Mouse (Mus musculus) MEL (cell line): ENCODE results near the gene Lrrk1. TPM values are rescaled to one million over a fixed set of nuclear protein-coding genes. Genes with fewer than 3 reads are reported as not detected.
"Not testable (repeated sequence)": the region's sequence is repeated elsewhere in the genome, so short reads cannot be mapped to it uniquely, and the experiment has no call there.

Experiments used
- DNase-seq: peaks from one replicate; pipeline ENCODE4 v3.0.0; 2011; ENCODE audit warnings: low read depth, low spot score
- H3K27ac ChIP-seq: 2 replicates; pipeline ENCODE4 v1.5.1; 2012; ENCODE audit warnings: low read depth, mild to moderate bottlenecking, control low read depth, low read length, moderate library complexity; ENCODE audit not compliant: control insufficient read depth
- H3K27me3 ChIP-seq, 2 experiments: fragments of 150-350 bp in 1 of 2; sonication (generic) in 1 of 2; 2 replicates each; pipeline ENCODE4 v1.6.1; 2012; ENCODE audit warnings: low read length in 2 of 2, mild to moderate bottlenecking in 2 of 2, improper control_type of control experiment in 1 of 2, moderate library complexity in 1 of 2; ENCODE audit not compliant: insufficient read depth in 2 of 2, control insufficient read depth in 1 of 2
- H3K36me3 ChIP-seq, 2 experiments: 2 replicates each; pipeline ENCODE4 v1.6.1; 2012 to 2014; ENCODE audit warnings: low read length in 2 of 2, improper control_type of control experiment in 1 of 2, inconsistent platforms in 1 of 2, mild to moderate bottlenecking in 1 of 2; ENCODE audit not compliant: insufficient read depth in 2 of 2, control insufficient read depth in 1 of 2
- H3K4me1 ChIP-seq, 2 experiments: fragments of 150-350 bp in 1 of 2; sonication (generic) in 1 of 2; 2 replicates each; pipeline ENCODE4 v1.6.1; 2012; ENCODE audit warnings: low read length in 2 of 2, improper control_type of control experiment in 1 of 2, mild to moderate bottlenecking in 1 of 2; ENCODE audit not compliant: insufficient read depth in 2 of 2, control insufficient read depth in 1 of 2
- H3K4me3 ChIP-seq, 2 experiments: fragments of 150-350 bp in 1 of 2; sonication (generic) in 1 of 2; 2 replicates each; pipeline ENCODE4 v1.5.1; 2012; ENCODE audit warnings: low read depth in 2 of 2, low read length in 2 of 2, mild to moderate bottlenecking in 2 of 2, moderate library complexity in 2 of 2, control low read depth in 1 of 2, improper control_type of control experiment in 1 of 2; ENCODE audit not compliant: control insufficient read depth in 1 of 2, insufficient read depth in 1 of 2
- H3K79me2 ChIP-seq: 2 replicates; pipeline ENCODE4 v1.6.1; 2012; ENCODE audit warnings: mild to moderate bottlenecking, low read length, moderate library complexity; ENCODE audit not compliant: control insufficient read depth, poor library complexity, insufficient read depth
- H3K9ac ChIP-seq: 2 replicates; pipeline ENCODE4 v1.6.1; 2012; ENCODE audit warnings: low read depth, mild to moderate bottlenecking, control low read depth, low read length, moderate library complexity; ENCODE audit not compliant: control insufficient read depth, poor library complexity, severe bottlenecking
- H3K9me3 ChIP-seq: fragments of 150-350 bp; sonication (generic); replicated peaks from 2 replicates; pipeline ENCODE4 v1.6.1; 2012; ENCODE audit warnings: mild to moderate bottlenecking, low read length, improper control_type of control experiment, moderate library complexity; ENCODE audit not compliant: insufficient read depth
- BHLHE40 ChIP-seq: IDR thresholded peaks from 2 replicates; pipeline ENCODE4 v1.6.1; 2012; ENCODE audit warnings: low read depth, mild to moderate bottlenecking, inconsistent platforms, low read length, improper control_type of control experiment, borderline replicate concordance
- CHD1 ChIP-seq: IDR thresholded peaks from 2 replicates; pipeline ENCODE4 v1.6.1; 2012; ENCODE audit warnings: low read depth, mild to moderate bottlenecking, inconsistent platforms, low read length, improper control_type of control experiment
- CTCF ChIP-seq, 3 experiments: IDR thresholded peaks in 2 of 3; conservative IDR thresholded peaks in 1 of 3; 2 replicates each; pipeline ENCODE4 v1.5.1; 2011 to 2012; ENCODE audit warnings: low read length in 3 of 3, low read depth in 2 of 3, mild to moderate bottlenecking in 2 of 3, improper control_type of control experiment in 1 of 3, inconsistent platforms in 1 of 3, mixed read lengths in 1 of 3, moderate library complexity in 1 of 3; ENCODE audit not compliant: control insufficient read depth in 1 of 3, insufficient read depth in 1 of 3, poor library complexity in 1 of 3, severe bottlenecking in 1 of 3
- ELF1 ChIP-seq: IDR thresholded peaks from 2 replicates; pipeline ENCODE4 v1.6.1; 2014; ENCODE audit warnings: low read depth, mild to moderate bottlenecking, inconsistent platforms, low read length, improper control_type of control experiment, moderate library complexity
- GABPA ChIP-seq: IDR thresholded peaks from 2 replicates; pipeline ENCODE4 v1.6.1; 2012; ENCODE audit warnings: low read depth, mild to moderate bottlenecking, inconsistent platforms, low read length, improper control_type of control experiment, moderate library complexity
- HCFC1 ChIP-seq: IDR thresholded peaks from 2 replicates; pipeline ENCODE4 v1.6.1; 2012; ENCODE audit warnings: low read depth, mild to moderate bottlenecking, inconsistent platforms, low read length, improper control_type of control experiment, moderate library complexity
- JUND ChIP-seq: IDR thresholded peaks from 2 replicates; pipeline ENCODE4 v1.6.1; 2011; ENCODE audit warnings: low read depth, mild to moderate bottlenecking, improper control_type of control experiment, low read length
- KAT2A ChIP-seq: conservative IDR thresholded peaks from 2 replicates; pipeline ENCODE4 v1.6.1; 2012; ENCODE audit warnings: low read depth, low read length, improper control_type of control experiment, inconsistent platforms
- MXI1 ChIP-seq: IDR thresholded peaks from 2 replicates; pipeline ENCODE4 v1.6.1; 2011; ENCODE audit warnings: mild to moderate bottlenecking, low read depth, low read length, improper control_type of control experiment
- POLR2A ChIP-seq, 2 experiments: IDR thresholded peaks; 2 replicates each; pipeline ENCODE4 v1.6.1; 2011 to 2012; ENCODE audit warnings: low read length in 2 of 2, mild to moderate bottlenecking in 2 of 2, control low read depth in 1 of 2, improper control_type of control experiment in 1 of 2, low read depth in 1 of 2, moderate library complexity in 1 of 2; ENCODE audit not compliant: control insufficient read depth in 1 of 2, insufficient read depth in 1 of 2, poor library complexity in 1 of 2
- POLR2AphosphoS2 ChIP-seq: IDR thresholded peaks from 2 replicates; pipeline ENCODE4 v1.6.1; 2011; ENCODE audit warnings: low read length, improper control_type of control experiment
- POLR2AphosphoS5 ChIP-seq: IDR thresholded peaks from 2 replicates; pipeline ENCODE4 v1.6.1; 2012; ENCODE audit warnings: low read depth, borderline replicate concordance, mild to moderate bottlenecking, inconsistent platforms, low read length, moderate library complexity, mixed read lengths
- SIN3A ChIP-seq: IDR thresholded peaks from 2 replicates; pipeline ENCODE4 v1.6.1; 2012; ENCODE audit warnings: low read length, improper control_type of control experiment, inconsistent platforms
- SMC3 ChIP-seq: IDR thresholded peaks from 2 replicates; pipeline ENCODE4 v1.6.1; 2011; ENCODE audit warnings: low read depth, low read length, improper control_type of control experiment
- TAL1 ChIP-seq: IDR thresholded peaks from 2 replicates; pipeline ENCODE4 v1.6.1; 2012; ENCODE audit warnings: mild to moderate bottlenecking, inconsistent platforms, low read length, moderate library complexity, mixed read lengths
- TBP ChIP-seq: IDR thresholded peaks from 2 replicates; pipeline ENCODE4 v1.8.0; 2011; ENCODE audit warnings: low read depth, low read length, improper control_type of control experiment
- ZC3H11A ChIP-seq: IDR thresholded peaks from 2 replicates; pipeline ENCODE4 v1.6.1; 2012; ENCODE audit warnings: low read depth, mild to moderate bottlenecking, inconsistent platforms, low read length, improper control_type of control experiment
- ZMIZ1 ChIP-seq: IDR thresholded peaks from 2 replicates; pipeline ENCODE4 v1.6.1; 2012; ENCODE audit warnings: low read depth, mild to moderate bottlenecking, inconsistent platforms, low read length, improper control_type of control experiment, moderate library complexity
- polyA plus RNA-seq, 2 experiments: library from polyadenylated mRNA; stranded (reverse) in 1 of 2; unstranded in 1 of 2; fragments of >175 nt in 1 of 2; fragments of >200 nt in 1 of 2; gene quantifications; 2 replicates each; pipeline versions ENCODE4 v1.2.1 to v1.2.4; 2012; ENCODE audit warnings: low replicate concordance in 2 of 2, low read depth in 1 of 2; ENCODE audit not compliant: insufficient read length in 2 of 2, insufficient read depth in 1 of 2, missing spikeins in 1 of 2
- total RNA-seq: library from RNA; depleted of rRNA; stranded (reverse); fragments of 300-350 nt; gene quantifications from 2 replicates; pipeline ENCODE4 v1.2.3, GENCODE M21; 2012

The Lrrk1 gene
- total and polyA plus RNA-seq, 3 experiments = 9.1 to 19.1 TPM; not detected in 1

DNA sequence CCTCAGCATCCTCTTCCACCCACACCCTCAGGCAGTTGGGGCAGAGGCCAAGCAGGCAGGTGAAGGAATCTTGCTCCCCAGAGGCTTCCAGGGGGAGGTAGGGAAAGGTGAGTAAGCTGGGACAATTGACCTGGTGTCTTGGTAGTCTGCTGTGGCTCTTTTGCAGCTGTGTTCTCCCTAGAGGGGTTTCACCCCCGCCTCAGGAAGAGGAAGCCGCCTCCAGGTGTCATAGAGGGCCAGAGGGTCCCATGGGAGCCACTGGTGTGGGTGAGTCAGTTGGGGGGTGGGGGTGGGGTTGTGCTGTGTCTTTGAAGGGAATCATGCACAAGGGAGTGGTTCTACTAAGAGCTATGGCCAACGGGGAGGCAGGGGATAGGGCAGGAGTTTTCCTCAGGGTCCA lies 193.6 kb downstream of the Lrrk1 start:
- Histone ChIP-seq H3K4me3 (no peak overlapping the region), H3K9ac (no peak overlapping the region), H3K4me1 (peaks cover 18 to 47% of the 10 kb centered on the region in 2 experiments), H3K79me2 (no peaks in the 10 kb centered on the region), H3K36me3 (peaks cover 0 to 32% of the 10 kb centered on the region in 2 experiments; a peak in 2 of 4 replicates), H3K27me3 (no peaks in the 10 kb centered on the region), H3K27ac (no peak overlapping the region), H3K9me3 (no peaks in the 10 kb centered on the region)
- DNase-seq = no peak
- TF ChIP-seq POLR2A (IDR thresholded peaks at IDR 0.05; ENCODE audit: control insufficient read depth in 1 of 2, insufficient read depth in 1 of 2, low read depth in 1 of 2, low read length in 2 of 2, poor library complexity in 1 of 2) (no peak), HCFC1 (no peak), SIN3A (no peak), POLR2AphosphoS5 (no peak), JUND (no peak), POLR2AphosphoS2 (no peak), SMC3 (no peak), KAT2A (no peak), MXI1 (no peak), GABPA (no peak), TBP (no peak), ELF1 (no peak), TAL1 (no peak), ZC3H11A (no peak), ZMIZ1 (no peak), BHLHE40 (no peak), CHD1 (no peak)

DNA sequence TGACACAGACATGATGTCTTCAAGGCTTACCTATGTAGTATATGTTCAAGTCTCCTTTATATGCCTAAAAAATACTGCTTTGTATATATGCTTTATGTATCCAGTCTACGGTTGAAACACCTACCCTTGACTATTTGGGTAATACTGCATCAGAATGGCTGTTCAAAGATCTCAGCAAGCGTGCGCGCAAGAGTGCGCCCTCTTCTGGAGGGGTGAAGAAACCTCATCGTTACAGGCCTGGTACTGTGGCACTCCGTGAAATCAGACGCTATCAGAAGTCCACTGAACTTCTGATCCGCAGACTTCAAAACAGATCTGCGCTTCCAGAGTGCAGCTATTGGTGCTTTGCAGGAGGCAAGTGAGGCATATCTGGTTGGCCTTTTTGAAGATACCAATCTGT lies 197.8 kb downstream of the Lrrk1 start:
- not testable (repeated sequence) for H3K4me3 ChIP-seq, H3K9me3 ChIP-seq, H3K9ac ChIP-seq, DNase-seq, H3K79me2 ChIP-seq, H3K27me3 ChIP-seq, H3K27ac ChIP-seq
- Histone ChIP-seq H3K36me3 (peaks cover 0 to 13% of the 10 kb centered on the region in 2 experiments; a peak in 2 of 4 replicates), H3K4me1 (peaks cover 5 to 29% of the 10 kb centered on the region in 2 experiments)
- peak in 2 of 3 experiments; percentile 1 to 34; a peak in 2 of 6 replicates for TF ChIP-seq CTCF (IDR thresholded peaks at IDR 0.05 in 2 of 3, conservative IDR thresholded peaks at IDR 0.05 in 1 of 3; ENCODE audit: control insufficient read depth in 1 of 3, insufficient read depth in 1 of 3, low read depth in 2 of 3, low read length in 3 of 3, poor library complexity in 1 of 3, severe bottlenecking in 1 of 3)
